Mouse (Mus musculus): ENCODE results near the gene Chd3. TPM values are rescaled to one million over a fixed set of nuclear protein-coding genes. Genes with fewer than 3 reads are reported as not detected.

Chd3 gene
- polyA plus RNA-seq, 1 experiment from 2014 or later: 59.7 TPM

DNA sequence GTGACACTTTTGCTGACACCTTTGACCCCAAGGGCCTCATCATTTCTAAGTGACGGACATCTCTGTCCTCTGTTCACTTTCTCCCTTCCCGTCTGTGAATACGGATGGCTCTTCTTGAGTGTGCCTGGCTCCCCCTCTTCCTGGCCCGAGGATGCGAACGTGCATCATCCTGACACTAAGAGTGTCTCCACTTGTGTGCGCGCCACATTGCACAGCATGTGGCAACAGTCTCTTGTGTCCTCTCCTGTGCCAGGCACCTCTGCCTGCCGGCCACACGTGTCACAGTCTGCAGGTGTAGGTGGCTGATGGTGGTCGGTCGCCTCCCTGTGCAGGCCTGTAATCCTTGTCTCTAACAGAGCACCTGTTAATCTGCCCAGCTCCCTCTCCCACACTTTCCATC lies 2.4 kb upstream of the Chd3 start:
- 35% methylated on average over 12 of the region's 12 CpGs for WGBS
- H3K9ac ChIP-seq (ENCODE audit: low read depth, low read length): peak overlapping the region; percentile 34; the same call in 1 of the 2 replicates
- H3K27me3 ChIP-seq (ENCODE audit: control insufficient read depth, insufficient read depth, low read length): no peaks in the 10 kb centered on the region
- no peak for ATAC-seq (ENCODE audit: low FRiP score, low TSS enrichment)
- H3K4me2 ChIP-seq (replicated peaks; ENCODE audit: low read depth, low read length): peak overlapping the region; percentile 40
- H3K36me3 ChIP-seq (ENCODE audit: control insufficient read depth, insufficient read depth, low read length): peaks cover 28% of the 10 kb centered on the region
- H3K4me3 ChIP-seq (ENCODE audit: low read length): peak overlapping the region; percentile 15; the same call in 1 of the 2 replicates
- peak overlapping the region; percentile 82; the same call in 1 of the 2 replicates for H3K27ac ChIP-seq (ENCODE audit: low read depth, low read length)
- no peaks in the 10 kb centered on the region for H3K9me3 ChIP-seq (ENCODE audit: control insufficient read depth, low read length)
- peaks cover 23% of the 10 kb centered on the region for H3K4me1 ChIP-seq (ENCODE audit: control insufficient read depth, insufficient read depth, low read length)

GRCm38 (mm10) chr11:69370817-69371215 lies 1.6 kb upstream of the Chd3 start:
- peak overlapping the region; percentile 82; the same call in 1 of the 2 replicates for H3K27ac ChIP-seq (ENCODE audit: low read depth, low read length)
- peaks cover 21% of the 10 kb centered on the region for H3K36me3 ChIP-seq (ENCODE audit: control insufficient read depth, insufficient read depth, low read length)
- H3K9me3 ChIP-seq (ENCODE audit: control insufficient read depth, low read length): no peaks in the 10 kb centered on the region
- H3K4me1 ChIP-seq (ENCODE audit: control insufficient read depth, insufficient read depth, low read length): peaks cover 26% of the 10 kb centered on the region
- H3K4me2 ChIP-seq (replicated peaks; ENCODE audit: low read depth, low read length): peak overlapping the region; percentile 40
- ATAC-seq (ENCODE audit: low FRiP score, low TSS enrichment): no peak
- H3K9ac ChIP-seq (ENCODE audit: low read depth, low read length): peak overlapping the region; percentile 28; the same call in 1 of the 2 replicates
- H3K4me3 ChIP-seq (ENCODE audit: low read length): peak overlapping the region; percentile 15; the same call in 1 of the 2 replicates
- no peaks in the 10 kb centered on the region for H3K27me3 ChIP-seq (ENCODE audit: control insufficient read depth, insufficient read depth, low read length)
- 17% methylated on average over 9 of the region's 9 CpGs for WGBS

- whole genome bisulfite sequencing: 19% methylated on average over 2 of the region's 2 CpGs
- H3K4me3 ChIP-seq (ENCODE audit: low read length): peak overlapping the region; percentile 94
- no peaks in the 10 kb centered on the region for H3K9me3 ChIP-seq (ENCODE audit: control insufficient read depth, low read length)
- peak overlapping the region; percentile 84 for H3K4me2 ChIP-seq (replicated peaks; ENCODE audit: low read depth, low read length)
- H3K4me1 ChIP-seq (ENCODE audit: control insufficient read depth, insufficient read depth, low read length): peaks cover 33% of the 10 kb centered on the region
- peak overlapping the region; percentile 100; the same call in 1 of the 2 replicates for H3K27ac ChIP-seq (ENCODE audit: low read depth, low read length)
- H3K27me3 ChIP-seq (ENCODE audit: control insufficient read depth, insufficient read depth, low read length): no peaks in the 10 kb centered on the region
- H3K9ac ChIP-seq (ENCODE audit: low read depth, low read length): peak overlapping the region; percentile 100
- H3K36me3 ChIP-seq (ENCODE audit: control insufficient read depth, insufficient read depth, low read length): peaks cover 18% of the 10 kb centered on the region
- no peak for ATAC-seq (ENCODE audit: low FRiP score, low TSS enrichment)
Observed at GRCm38 (mm10) chr11:69369990-69370816, 997 bp upstream of the Chd3 start.

- peak; percentile 16 for ATAC-seq (ENCODE audit: low FRiP score, low TSS enrichment)
- Histone ChIP-seq H3K27me3 (ENCODE audit: control insufficient read depth, insufficient read depth, low read length) (no peaks in the 10 kb centered on the region), H3K27ac (ENCODE audit: low read depth, low read length) (peak overlapping the region; percentile 100), H3K9me3 (ENCODE audit: control insufficient read depth, low read length) (no peaks in the 10 kb centered on the region), H3K9ac (ENCODE audit: low read depth, low read length) (peak overlapping the region; percentile 100), H3K4me3 (ENCODE audit: low read length) (peak overlapping the region; percentile 94), H3K36me3 (ENCODE audit: control insufficient read depth, insufficient read depth, low read length) (peaks cover 17% of the 10 kb centered on the region), H3K4me2 (replicated peaks; ENCODE audit: low read depth, low read length) (peak overlapping the region; percentile 84), H3K4me1 (ENCODE audit: control insufficient read depth, insufficient read depth, low read length) (peaks cover 46% of the 10 kb centered on the region)
- 1% methylated on average over 57 of the region's 106 CpGs for WGBS
Observed at GRCm38 (mm10) chr11:69368356-69369214, 621 bp downstream of the Chd3 start.

DNA sequence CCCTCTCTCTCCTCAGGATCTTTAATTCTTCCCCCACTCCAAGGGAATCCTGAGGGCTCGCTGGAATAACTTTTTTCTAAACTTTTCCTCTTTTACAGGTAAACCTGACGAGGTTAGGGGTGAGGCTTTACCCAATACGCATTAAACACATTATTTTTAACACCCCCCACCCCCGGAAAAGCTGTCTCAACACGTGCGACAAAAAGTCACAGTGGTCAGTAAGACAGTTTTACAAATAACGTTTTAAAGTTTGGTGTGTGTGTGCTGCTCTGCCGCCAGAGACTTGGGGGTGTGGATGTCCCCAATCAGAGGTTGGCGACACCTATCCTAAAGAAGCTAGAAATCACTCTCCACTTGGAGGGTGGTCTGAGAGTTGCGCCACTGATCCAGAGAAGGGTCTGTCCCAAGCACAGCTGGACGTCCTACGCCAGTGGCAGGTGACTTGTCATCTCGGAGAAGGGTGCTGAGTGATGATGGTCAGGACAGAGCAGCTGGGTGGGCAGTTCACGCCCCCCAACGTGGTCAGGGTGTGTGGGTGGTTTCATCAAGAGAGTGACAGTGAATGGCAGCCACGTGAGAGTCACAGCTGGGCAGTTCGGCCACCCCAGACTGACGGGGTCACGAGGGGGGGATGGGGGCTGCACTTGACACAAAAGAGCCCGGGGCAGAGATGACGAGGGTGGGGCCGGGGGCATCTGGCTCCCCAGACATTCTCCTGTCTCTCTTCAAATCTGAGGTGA lies 1.4 kb downstream of the Chd3 start:
- Histone ChIP-seq H3K4me3 (ENCODE audit: low read length) (peak overlapping the region; percentile 94), H3K27me3 (ENCODE audit: control insufficient read depth, insufficient read depth, low read length) (no peaks in the 10 kb centered on the region), H3K4me2 (replicated peaks; ENCODE audit: low read depth, low read length) (peak overlapping the region; percentile 84), H3K27ac (ENCODE audit: low read depth, low read length) (peak overlapping the region; percentile 100), H3K9me3 (ENCODE audit: control insufficient read depth, low read length) (no peaks in the 10 kb centered on the region), H3K36me3 (ENCODE audit: control insufficient read depth, insufficient read depth, low read length) (peaks cover 17% of the 10 kb centered on the region), H3K9ac (ENCODE audit: low read depth, low read length) (peak overlapping the region; percentile 100), H3K4me1 (ENCODE audit: control insufficient read depth, insufficient read depth, low read length) (peaks cover 46% of the 10 kb centered on the region)
- WGBS: 1% methylated on average over 22 of the region's 22 CpGs
- ATAC-seq (ENCODE audit: low FRiP score, low TSS enrichment): peak; percentile 33

GRCm38 (mm10) chr11:69366855-69367615 lies 2.2 kb downstream of the Chd3 start:
- H3K9me3 ChIP-seq (ENCODE audit: control insufficient read depth, low read length): no peaks in the 10 kb centered on the region
- peaks cover 41% of the 10 kb centered on the region for H3K4me1 ChIP-seq (ENCODE audit: control insufficient read depth, insufficient read depth, low read length)
- peak overlapping the region; percentile 100 for H3K27ac ChIP-seq (ENCODE audit: low read depth, low read length)
- no peak for ATAC-seq (ENCODE audit: low FRiP score, low TSS enrichment)
- H3K27me3 ChIP-seq (ENCODE audit: control insufficient read depth, insufficient read depth, low read length): no peaks in the 10 kb centered on the region
- H3K4me2 ChIP-seq (replicated peaks; ENCODE audit: low read depth, low read length): peak overlapping the region; percentile 84
- peaks cover 23% of the 10 kb centered on the region for H3K36me3 ChIP-seq (ENCODE audit: control insufficient read depth, insufficient read depth, low read length)
- under 1% methylated on average over 22 of the region's 22 CpGs for WGBS
- peak overlapping the region; percentile 100 for H3K9ac ChIP-seq (ENCODE audit: low read depth, low read length)
- H3K4me3 ChIP-seq (ENCODE audit: low read length): peak overlapping the region; percentile 94

DNA sequence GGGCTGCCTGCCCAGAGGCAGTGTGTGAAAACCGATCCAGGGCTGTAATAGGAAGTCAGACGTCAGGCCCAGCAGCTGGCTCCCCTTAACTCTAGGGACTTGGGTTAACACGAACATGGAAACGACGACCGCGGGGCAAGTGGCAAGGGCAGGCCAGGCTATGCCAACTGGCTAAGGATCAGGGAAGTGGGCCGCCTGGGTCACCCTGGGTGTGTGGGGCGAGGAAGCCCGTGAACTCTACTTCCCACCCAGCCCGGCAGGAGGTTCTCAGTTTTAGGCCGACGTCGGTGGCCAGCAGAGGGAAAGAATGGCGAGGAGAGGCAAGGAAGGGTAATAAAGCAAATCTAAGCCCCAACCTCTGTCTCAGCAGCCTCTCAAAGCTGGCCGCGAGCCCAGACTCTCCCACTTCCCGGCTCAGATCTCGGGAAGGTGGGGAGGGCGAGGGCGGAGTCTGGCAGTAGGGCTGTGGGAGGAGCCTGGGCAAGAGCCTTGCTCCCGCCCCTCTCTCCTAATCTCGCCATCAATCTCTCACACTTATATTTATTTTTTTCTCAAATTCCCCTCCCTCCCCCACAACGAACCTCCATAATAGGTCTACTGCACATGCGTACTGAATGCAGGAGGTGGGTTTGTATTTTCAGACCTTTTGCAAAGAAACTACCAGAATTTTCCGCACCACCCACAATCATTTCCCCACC lies 2.9 kb downstream of the Chd3 start:
- Histone ChIP-seq H3K4me1 (ENCODE audit: control insufficient read depth, insufficient read depth, low read length) (peaks cover 34% of the 10 kb centered on the region), H3K36me3 (ENCODE audit: control insufficient read depth, insufficient read depth, low read length) (peaks cover 30% of the 10 kb centered on the region), H3K27ac (ENCODE audit: low read depth, low read length) (peak overlapping the region; percentile 100), H3K4me3 (ENCODE audit: low read length) (peak overlapping the region; percentile 94), H3K4me2 (replicated peaks; ENCODE audit: low read depth, low read length) (peak overlapping the region; percentile 84), H3K9ac (ENCODE audit: low read depth, low read length) (peak overlapping the region; percentile 66), H3K9me3 (ENCODE audit: control insufficient read depth, low read length) (no peaks in the 10 kb centered on the region), H3K27me3 (ENCODE audit: control insufficient read depth, insufficient read depth, low read length) (no peaks in the 10 kb centered on the region)
- 1% methylated on average over 26 of the region's 26 CpGs for WGBS
- ATAC-seq (ENCODE audit: low FRiP score, low TSS enrichment): peak; percentile 81

All from kidney, embryonic 14.5 days (tissue).